Mouse (Mus musculus): Measurements from ENCODE around the gene Necab3. TPM values are rescaled to one million over a fixed set of nuclear protein-coding genes. Genes with fewer than 3 reads are reported as not detected.

Gene Necab3
- polyA plus RNA-seq, 1 experiment from 2014 or later: 11.6 TPM

DNA sequence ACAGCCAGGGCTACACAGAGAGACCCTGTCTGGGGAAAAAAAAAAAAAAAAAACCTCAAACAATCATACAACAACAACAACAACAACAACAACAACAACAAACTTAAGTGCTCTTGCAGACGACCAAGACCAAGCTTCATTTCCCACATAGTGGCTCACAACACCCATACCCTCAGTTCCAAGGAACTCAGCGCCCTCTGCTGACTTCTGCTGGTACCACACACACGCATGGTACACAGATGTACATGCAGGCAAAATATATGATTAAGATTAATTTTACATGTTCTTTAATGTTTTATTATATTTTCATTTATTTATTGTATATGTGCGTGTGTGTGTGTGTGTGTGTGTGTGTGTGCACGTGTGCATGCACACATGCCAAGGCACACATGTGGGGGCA is 27.7 kb upstream of the Necab3 start:
- H3K36me3 ChIP-seq: no peaks in the 10 kb centered on the region; the same call in 1 of the 2 replicates
- H3K9ac ChIP-seq: no peak overlapping the region
- 81% methylated on average over 5 of the region's 5 CpGs for WGBS
- H3K9me3 ChIP-seq (replicated peaks): no peaks in the 10 kb centered on the region
- peaks cover 21% of the 10 kb centered on the region for H3K4me1 ChIP-seq
- no peak overlapping the region for H3K4me3 ChIP-seq
- H3K27me3 ChIP-seq: no peaks in the 10 kb centered on the region
- H3K4me2 ChIP-seq (replicated peaks): no peak overlapping the region
- ATAC-seq (ENCODE audit: low FRiP score): no peak
- no peak overlapping the region for H3K27ac ChIP-seq

DNA sequence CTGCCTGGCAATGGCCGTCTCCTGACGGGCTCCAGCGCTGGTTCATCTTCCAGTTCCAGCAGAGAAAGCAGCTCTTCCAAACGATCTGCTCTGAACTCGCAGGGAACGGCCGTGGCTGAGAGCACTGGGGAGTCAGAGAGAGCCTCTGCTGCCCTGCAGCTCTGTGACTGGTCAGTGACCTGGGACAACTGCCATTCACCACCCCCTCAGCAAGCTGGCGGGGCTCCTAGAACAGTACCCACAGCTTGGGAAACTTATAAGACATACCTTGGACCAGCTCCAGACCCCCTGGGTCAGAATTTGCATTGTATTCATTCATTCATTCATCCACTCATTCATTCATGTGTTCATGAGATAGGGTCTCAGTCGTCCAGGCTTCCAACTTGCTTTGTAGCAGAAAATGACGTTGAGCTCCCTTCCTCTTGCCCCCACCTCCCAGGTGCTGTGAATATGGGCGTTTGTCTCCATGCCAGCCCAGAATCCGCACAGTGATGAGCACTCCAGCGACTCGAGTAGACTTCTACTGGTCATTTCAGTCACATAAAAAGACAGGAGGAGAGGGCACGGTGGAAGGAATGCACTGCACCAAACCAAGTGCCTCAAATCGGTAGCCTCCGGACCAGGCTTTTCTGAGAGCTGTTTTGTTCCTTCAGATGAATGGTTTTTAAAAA is 26.4 kb upstream of the Necab3 start:
- Histone ChIP-seq H3K27me3 (no peaks in the 10 kb centered on the region), H3K4me2 (replicated peaks) (no peak overlapping the region), H3K4me1 (peaks cover 21% of the 10 kb centered on the region), H3K9ac (no peak overlapping the region), H3K27ac (peak overlapping the region; percentile 58; the same call in 1 of the 2 replicates), H3K4me3 (no peak overlapping the region), H3K9me3 (replicated peaks) (no peaks in the 10 kb centered on the region), H3K36me3 (no peaks in the 10 kb centered on the region; the same call in 1 of the 2 replicates)
- no peak for ATAC-seq (ENCODE audit: low FRiP score)
- WGBS: 68% methylated on average over 17 of the region's 17 CpGs

DNA sequence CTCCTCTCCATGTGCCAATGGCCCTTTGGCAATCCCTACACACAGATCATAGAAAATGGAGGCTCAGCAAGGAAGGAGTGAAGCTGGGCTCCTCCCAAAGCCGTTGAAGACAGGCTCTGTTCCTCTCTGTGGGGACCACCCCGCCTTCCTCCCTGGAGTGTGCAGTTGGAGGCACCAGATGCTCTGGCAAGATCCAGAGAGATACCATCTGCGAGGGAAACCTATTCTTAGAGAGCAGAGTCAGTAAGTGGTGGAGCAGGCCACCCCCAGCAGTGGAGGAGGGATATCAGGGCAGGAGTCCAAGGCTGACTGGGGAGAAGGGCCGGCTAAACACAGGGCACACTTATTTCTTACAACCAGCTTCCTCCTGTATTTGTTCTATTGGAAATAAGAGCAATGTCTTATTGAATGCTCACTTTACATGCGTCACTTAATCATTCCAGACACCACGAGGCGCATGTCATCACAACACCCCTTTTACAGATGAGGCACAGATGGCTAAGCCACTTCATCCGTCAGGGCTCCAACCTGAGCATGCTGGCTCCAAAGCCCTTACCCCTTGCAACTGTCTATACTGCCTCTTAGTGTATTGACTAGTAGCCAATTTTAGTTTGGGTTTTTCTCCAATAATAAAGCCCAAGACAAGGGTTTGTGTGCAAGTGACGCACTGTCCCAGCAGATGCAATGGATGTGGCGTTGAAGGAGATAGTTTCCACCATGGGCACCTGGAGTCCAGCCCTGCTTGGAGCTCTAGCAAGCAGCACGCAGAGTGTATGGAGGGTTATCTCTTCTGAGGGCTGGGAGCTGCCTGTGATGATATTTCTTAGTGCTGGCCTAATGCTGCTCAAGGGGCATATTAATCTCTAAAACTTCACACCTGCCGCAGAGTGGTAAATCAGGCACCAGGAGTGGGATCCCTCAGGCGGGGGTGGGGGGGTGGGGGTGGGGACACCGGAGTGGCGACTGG is 25.5 kb upstream of the Necab3 start:
- Histone ChIP-seq H3K36me3 (no peaks in the 10 kb centered on the region; the same call in 1 of the 2 replicates), H3K4me3 (no peak overlapping the region), H3K27me3 (no peaks in the 10 kb centered on the region), H3K9ac (no peak overlapping the region), H3K4me1 (peaks cover 21% of the 10 kb centered on the region), H3K4me2 (replicated peaks) (no peak overlapping the region), H3K27ac (peak overlapping the region; percentile 58), H3K9me3 (replicated peaks) (no peaks in the 10 kb centered on the region)
- peak; percentile 62 for ATAC-seq (ENCODE audit: low FRiP score)
- WGBS: 59% methylated on average over 15 of the region's 15 CpGs

DNA sequence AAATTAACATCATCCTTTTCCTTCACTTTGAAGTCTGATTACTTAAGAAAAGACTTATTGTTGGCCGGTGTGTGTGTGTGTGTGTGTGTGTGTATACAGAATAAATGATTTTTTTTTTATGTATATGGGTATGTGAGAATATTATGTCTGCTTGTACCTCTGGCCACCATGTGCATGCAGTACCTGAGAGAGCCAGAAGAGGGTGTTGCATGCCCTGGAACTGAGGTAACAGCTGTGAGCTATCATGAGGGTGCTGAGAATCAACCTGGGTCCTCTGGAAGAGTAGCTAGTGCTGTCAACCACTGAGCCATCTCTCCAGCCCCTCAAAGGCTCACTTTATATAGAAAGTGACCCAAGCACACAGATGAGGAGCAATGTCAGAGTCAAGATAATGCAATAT is 22.7 kb upstream of the Necab3 start:
- Histone ChIP-seq H3K4me3 (no peak overlapping the region), H3K4me2 (replicated peaks) (no peak overlapping the region), H3K27me3 (no peaks in the 10 kb centered on the region), H3K36me3 (no peaks in the 10 kb centered on the region; the same call in 1 of the 2 replicates), H3K9ac (no peak overlapping the region), H3K4me1 (peaks cover 36% of the 10 kb centered on the region), H3K27ac (no peak overlapping the region), H3K9me3 (replicated peaks) (no peaks in the 10 kb centered on the region)
- 95% methylated on average over 1 of the region's 1 CpGs for WGBS
- ATAC-seq (ENCODE audit: low FRiP score): no peak

DNA sequence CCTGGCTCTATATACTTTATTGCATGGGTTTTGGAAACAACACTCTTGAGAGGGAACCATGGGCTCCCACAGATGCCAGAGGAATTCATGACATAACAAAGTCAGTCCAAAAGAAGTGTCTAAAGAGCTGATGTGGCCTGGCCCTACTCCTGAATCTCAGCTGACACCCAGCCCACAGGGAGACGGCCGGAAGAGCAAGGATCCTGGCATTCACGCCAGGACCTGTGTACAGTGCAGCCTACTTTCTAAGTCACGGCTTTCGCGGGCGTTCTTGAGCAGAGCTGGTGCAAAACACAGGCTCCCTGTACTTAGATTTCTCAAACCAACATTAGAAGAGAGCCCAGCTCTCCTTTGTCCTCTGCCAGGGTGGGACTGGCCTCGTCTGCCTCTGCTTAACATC is 21.9 kb upstream of the Necab3 start:
- Histone ChIP-seq H3K36me3 (no peaks in the 10 kb centered on the region), H3K4me1 (peaks cover 35% of the 10 kb centered on the region), H3K27ac (no peak overlapping the region), H3K4me2 (replicated peaks) (no peak overlapping the region), H3K9ac (no peak overlapping the region), H3K4me3 (no peak overlapping the region), H3K27me3 (no peaks in the 10 kb centered on the region), H3K9me3 (replicated peaks) (no peaks in the 10 kb centered on the region)
- WGBS: 76% methylated on average over 8 of the region's 8 CpGs
- ATAC-seq (ENCODE audit: low FRiP score): no peak

DNA sequence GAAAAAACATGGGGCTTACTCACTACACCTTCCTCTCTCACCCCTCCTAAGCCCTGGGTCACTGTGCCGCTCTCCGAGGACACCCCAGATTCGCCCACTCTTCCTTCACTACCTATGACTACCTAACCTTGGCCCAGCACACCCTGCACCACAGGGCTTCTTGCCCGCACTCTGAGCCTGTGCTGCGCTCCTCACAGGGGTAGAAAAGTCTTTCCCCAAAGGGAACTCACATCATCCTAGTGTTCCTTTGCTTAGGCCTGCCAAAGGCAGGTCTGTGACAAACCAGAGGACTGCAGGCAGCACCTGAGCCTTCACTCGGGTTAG is 19.0 kb upstream of the Necab3 start:
- no peak for ATAC-seq (ENCODE audit: low FRiP score)
- H3K9me3 ChIP-seq (replicated peaks): no peaks in the 10 kb centered on the region
- H3K9ac ChIP-seq: no peak overlapping the region

GRCm38 (mm10) chr2:154576876-154577743 is 18.4 kb upstream of the Necab3 start:
- peaks cover 19% of the 10 kb centered on the region for H3K4me1 ChIP-seq
- H3K4me3 ChIP-seq: no peak overlapping the region
- H3K4me2 ChIP-seq (replicated peaks): no peak overlapping the region
- no peaks in the 10 kb centered on the region for H3K36me3 ChIP-seq
- peak overlapping the region; percentile 75 for H3K27ac ChIP-seq
- H3K9ac ChIP-seq: 0 out of 2 replicates have a peak overlapping the region, but pooled peaks have one; percentile 38
- peak; percentile 82 for ATAC-seq (ENCODE audit: low FRiP score)
- no peaks in the 10 kb centered on the region for H3K27me3 ChIP-seq
- 21% methylated on average over 12 of the region's 12 CpGs for WGBS
- H3K9me3 ChIP-seq (replicated peaks): no peaks in the 10 kb centered on the region

More for the DNA sequence above, 19.0 kb upstream of the Necab3 start:
- Histone ChIP-seq H3K27ac (peak overlapping the region; percentile 75), H3K4me3 (no peak overlapping the region), H3K4me2 (replicated peaks) (no peak overlapping the region), H3K27me3 (no peaks in the 10 kb centered on the region), H3K36me3 (no peaks in the 10 kb centered on the region), H3K4me1 (peaks cover 18% of the 10 kb centered on the region)
- WGBS: 52% methylated on average over 6 of the region's 6 CpGs

- no peak overlapping the region for H3K4me2 ChIP-seq (replicated peaks)
- H3K27me3 ChIP-seq: no peaks in the 10 kb centered on the region
- no peak for ATAC-seq (ENCODE audit: low FRiP score)
- WGBS: 26% methylated on average over 7 of the region's 7 CpGs
- H3K9me3 ChIP-seq (replicated peaks): no peaks in the 10 kb centered on the region
- H3K36me3 ChIP-seq: no peaks in the 10 kb centered on the region
- no peak overlapping the region for H3K9ac ChIP-seq
- peaks cover 27% of the 10 kb centered on the region for H3K4me1 ChIP-seq
- H3K27ac ChIP-seq: 0 out of 2 replicates have a peak overlapping the region, but pooled peaks have one; percentile 42
- no peak overlapping the region for H3K4me3 ChIP-seq
Measured at GRCm38 (mm10) chr2:154574271-154574670, 15.6 kb upstream of the Necab3 start.

GRCm38 (mm10) chr2:154572996-154573395 is 14.3 kb upstream of the Necab3 start:
- H3K4me3 ChIP-seq: no peak overlapping the region
- no peak overlapping the region for H3K4me2 ChIP-seq (replicated peaks)
- WGBS: 86% methylated on average over 3 of the region's 3 CpGs
- no peaks in the 10 kb centered on the region for H3K9me3 ChIP-seq (replicated peaks)
- H3K4me1 ChIP-seq: peaks cover 40% of the 10 kb centered on the region
- H3K27ac ChIP-seq: no peak overlapping the region
- no peaks in the 10 kb centered on the region for H3K36me3 ChIP-seq
- H3K27me3 ChIP-seq: no peaks in the 10 kb centered on the region
- no peak overlapping the region for H3K9ac ChIP-seq
- no peak for ATAC-seq (ENCODE audit: low FRiP score)

GRCm38 (mm10) chr2:154571976-154572375 is 13.3 kb upstream of the Necab3 start:
- no peak for ATAC-seq (ENCODE audit: low FRiP score)
- Histone ChIP-seq H3K9me3 (replicated peaks) (no peaks in the 10 kb centered on the region), H3K4me1 (peaks cover 38% of the 10 kb centered on the region), H3K27me3 (no peaks in the 10 kb centered on the region), H3K27ac (peak overlapping the region; percentile 55; the same call in 1 of the 2 replicates), H3K9ac (no peak overlapping the region), H3K4me2 (replicated peaks) (no peak overlapping the region), H3K4me3 (no peak overlapping the region), H3K36me3 (no peaks in the 10 kb centered on the region)
- 78% methylated on average over 8 of the region's 8 CpGs for WGBS

- Histone ChIP-seq H3K4me2 (replicated peaks) (no peak overlapping the region), H3K4me1 (peaks cover 38% of the 10 kb centered on the region)
Measured at GRCm38 (mm10) chr2:154571266-154571665, 12.6 kb upstream of the Necab3 start.

GRCm38 (mm10) chr2:154570666-154571065 is 12.0 kb upstream of the Necab3 start:
- Histone ChIP-seq H3K4me2 (replicated peaks) (peak overlapping the region; percentile 93), H3K27ac (peak overlapping the region; percentile 40; the same call in 1 of the 2 replicates)

More at GRCm38 (mm10) chr2:154571266-154571665, 12.6 kb upstream of the Necab3 start:
- Histone ChIP-seq H3K27me3 (no peaks in the 10 kb centered on the region), H3K9ac (no peak overlapping the region), H3K4me3 (no peak overlapping the region), H3K36me3 (no peaks in the 10 kb centered on the region), H3K9me3 (replicated peaks) (no peaks in the 10 kb centered on the region), H3K27ac (no peak overlapping the region)
- 84% methylated on average over 4 of the region's 4 CpGs for WGBS
- no peak for ATAC-seq (ENCODE audit: low FRiP score)

More at GRCm38 (mm10) chr2:154570666-154571065, 12.0 kb upstream of the Necab3 start:
- no peak overlapping the region for H3K4me3 ChIP-seq
- ATAC-seq (ENCODE audit: low FRiP score): no peak
- H3K9me3 ChIP-seq (replicated peaks): no peaks in the 10 kb centered on the region
- no peaks in the 10 kb centered on the region for H3K36me3 ChIP-seq
- peaks cover 43% of the 10 kb centered on the region for H3K4me1 ChIP-seq
- H3K27me3 ChIP-seq: no peaks in the 10 kb centered on the region
- no peak overlapping the region for H3K9ac ChIP-seq
- WGBS: 63% methylated on average over 4 of the region's 4 CpGs

Measured in hindbrain, embryonic 12.5 days (tissue).